Comparison of ENCODE assay signal across 15 mouse cellular contexts in the genomic region with DNA sequence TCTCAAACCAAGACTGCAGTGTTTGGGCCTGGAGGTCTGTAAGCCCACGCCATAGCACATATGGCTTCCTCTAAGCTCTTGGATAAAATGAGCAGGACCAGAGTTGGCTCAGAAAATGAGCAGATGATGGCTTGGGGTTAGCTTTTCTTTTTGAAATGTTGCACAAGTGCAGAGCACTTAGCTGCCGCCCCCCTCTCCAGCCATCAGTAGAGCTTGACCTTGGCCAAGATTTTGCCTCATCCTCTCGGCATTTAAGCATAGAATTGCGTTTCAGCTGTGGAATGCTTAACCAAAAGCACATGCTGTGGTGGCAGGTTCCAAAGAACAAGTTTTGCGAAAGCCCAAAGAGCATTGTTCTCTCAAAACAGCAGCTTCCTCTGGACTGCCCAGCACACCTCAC. TPM values are rescaled to one million over a fixed set of nuclear protein-coding genes. Genes with fewer than 3 reads are reported as not detected.
DNase-seq lines count a peak whose midpoint lies in the region; ATAC-seq and TF ChIP-seq lines count a peak whose summit lies in the region.
"Had no signal": no experiment of that assay in that cellular context is flagged by ENCODE, and none has a peak within 500 bp of the region (broad histone marks: within the 10 kb centered on the region; RNA-seq: fewer than 3 reads in every experiment).

No protein-coding gene starts in this region.

- no peaks in the 10 kb centered on the region for H3K36me3 ChIP-seq in limb, embryonic 14.5 days (ENCODE audit: control insufficient read depth, insufficient read depth, low read length)
- H3K36me3 ChIP-seq: forebrain, embryonic 10.5 days had no signal

- no peaks in the 10 kb centered on the region for H3K27me3 ChIP-seq in limb, embryonic 14.5 days (ENCODE audit: control insufficient read depth, insufficient read depth, low read length)
- H3K27me3 ChIP-seq: CH12.LX had no signal

- H3K4me2 ChIP-seq in limb, embryonic 14.5 days (replicated peaks; ENCODE audit: low read depth, low read length, severe bottlenecking): no peak overlapping the region

- no peak for TF ChIP-seq POLR2A in embryonic fibroblast, embryonic 13.5 days (IDR thresholded peaks at IDR 0.05; ENCODE audit: low read depth, low read length)
- no peak for TF ChIP-seq POLR2A in limb, embryonic 14.5 days (IDR thresholded peaks at IDR 0.05; ENCODE audit: borderline replicate concordance, extremely low read depth, insufficient read depth, insufficient read length)

- no peak for TF ChIP-seq CTCF in embryonic fibroblast, embryonic 13.5 days (IDR thresholded peaks at IDR 0.05; ENCODE audit: borderline replicate concordance, insufficient read depth, low read length)

- H3K27ac ChIP-seq in embryonic fibroblast, embryonic 13.5 days (ENCODE audit: insufficient read depth, low read length): peak overlapping the region; percentile 63
- no peak overlapping the region for H3K27ac ChIP-seq in limb, embryonic 14.5 days (replicated peaks; ENCODE audit: low read depth, low read length)
- H3K27ac ChIP-seq: forebrain, embryonic 10.5 days; hindbrain, postnatal 0 days had no signal

- no peaks in the 10 kb centered on the region for H3K9me3 ChIP-seq in limb, embryonic 14.5 days (ENCODE audit: control insufficient read depth, low read length)
- H3K9me3 ChIP-seq: forebrain, embryonic 10.5 days had no signal

- peak; percentile 77 for ATAC-seq in limb, embryonic 14.5 days (ENCODE audit: low FRiP score, low read depth)
- ATAC-seq in CD4-positive, CD25-positive, alpha-beta regulatory T cell, adult 4 months: no peak
- ATAC-seq: hindbrain, postnatal 0 days had no signal

- 57% methylated on average over 5 of the region's 5 CpGs for WGBS in limb, embryonic 14.5 days

- no peak overlapping the region for H3K4me3 ChIP-seq in embryonic fibroblast, embryonic 13.5 days (ENCODE audit: insufficient read depth, low read length)
- H3K4me3 ChIP-seq in limb, embryonic 14.5 days (replicated peaks; ENCODE audit: low read length): no peak overlapping the region
- H3K4me3 ChIP-seq: forebrain, embryonic 10.5 days had no signal

- DNase-seq in heart, adult 11 months: peak; percentile 95
- no peak for DNase-seq in heart, postnatal 25 days (ENCODE audit: low spot score)
- DNase-seq in adipocyte (ENCODE audit: low spot score): peak; percentile 37
- peak; percentile 81 for DNase-seq in limb, embryonic 14.5 days (ENCODE audit: low spot score)
- no peak for DNase-seq in spleen, adult 12 weeks (ENCODE audit: low spot score)
- DNase-seq: cerebellum, postnatal 25 days; liver; right cerebral cortex, postnatal 25 days; thymus, postnatal 4 days had no signal

- H3K4me1 ChIP-seq in embryonic fibroblast, embryonic 13.5 days (ENCODE audit: control insufficient read depth, insufficient read depth, low read length): peaks cover 4% of the 10 kb centered on the region; the same call in 1 of the 2 replicates
- 0 out of 2 replicates have a peak, but pooled peaks cover 2% of the 10 kb centered on the region for H3K4me1 ChIP-seq in limb, embryonic 14.5 days (ENCODE audit: control insufficient read depth, insufficient read depth, low read length)

- intact Hi-C loops in heart, postnatal 25 days (cut with DNase I): loop anchor here (5.0 kb wide), 3 partner anchors 73 to 168 kb away; no protein-coding TSS in a partner anchor

- H3K9ac ChIP-seq in limb, embryonic 14.5 days (ENCODE audit: low read depth, low read length, severe bottlenecking): no peak overlapping the region

RNA-seq across cellular contexts. Expression of a gene that starts 13.4 kb away (rescaled TPM):
- 1 to 10 TPM; 3.9 to 4.3 TPM for total RNA-seq in heart, postnatal 25 days (2021)
- polyA plus RNA-seq in embryonic fibroblast, embryonic 13.5 days (2011; ENCODE audit: insufficient read length, low read depth, missing spikeins): 3.4 and 7.8 TPM in 2 replicates
- 19.1 and 20.2 TPM in 2 replicates for polyA plus RNA-seq in limb, embryonic 14.5 days (2012; rRNA removed)
- 12.4 and 15.7 TPM in 2 replicates for polyA plus RNA-seq in limb, embryonic 14.5 days (2014; fragmentation: Nextera tagmentation; extraction: Ambion mirVana)
- polyA plus RNA-seq in CD4-positive, CD25-positive, alpha-beta regulatory T cell, adult 4 months (2017; shearing (Covaris generic)): 1 to 10 TPM in 1 of 2 experiments, not detected in 1; 1.2 TPM
- total RNA-seq: CH12.LX; megakaryocyte, adult 5-6 weeks had no signal

RNA-seq across cellular contexts. Expression of a gene that starts 41.8 kb away (rescaled TPM):
- 10 to 100 TPM; 14.3 to 14.4 TPM for total RNA-seq in heart, postnatal 25 days (2021)
- polyA plus RNA-seq in embryonic fibroblast, embryonic 13.5 days (2011; ENCODE audit: insufficient read length, low read depth, missing spikeins): 15.6 and 23.9 TPM in 2 replicates
- 30.5 and 33.1 TPM in 2 replicates for polyA plus RNA-seq in limb, embryonic 14.5 days (2012; rRNA removed)
- 22.8 and 28.7 TPM in 2 replicates for polyA plus RNA-seq in limb, embryonic 14.5 days (2014; fragmentation: Nextera tagmentation; extraction: Ambion mirVana)
- 10 to 100 TPM; 17.7 to 35.3 TPM for polyA plus RNA-seq in CD4-positive, CD25-positive, alpha-beta regulatory T cell, adult 4 months (2017; shearing (Covaris generic))

Comparison
In these comparisons a context has a peak if more than half of its experiments do, and no peak if none do; other contexts are left out.
1. DNase-seq: peak in heart, adult 11 months (single experiment), adipocyte (single experiment) and limb, embryonic 14.5 days (single experiment); none in heart, postnatal 25 days (single experiment) and spleen, adult 12 weeks (single experiment).